Mouse (Mus musculus) megakaryocyte, embryonic 14.5 days (primary cell): ENCODE results near the gene Fam83f.

Experiments used
- FLI1 ChIP-seq: IDR thresholded peaks from 2 replicates; pipeline ENCODE4 v1.6.1; 2012; ENCODE audit warnings: low read length, inconsistent platforms, mixed read lengths
- GATA1 ChIP-seq: IDR thresholded peaks from 3 replicates; pipeline ENCODE4 v1.6.1; 2012; ENCODE audit warnings: mixed read lengths, low read length, inconsistent platforms, borderline replicate concordance

DNA sequence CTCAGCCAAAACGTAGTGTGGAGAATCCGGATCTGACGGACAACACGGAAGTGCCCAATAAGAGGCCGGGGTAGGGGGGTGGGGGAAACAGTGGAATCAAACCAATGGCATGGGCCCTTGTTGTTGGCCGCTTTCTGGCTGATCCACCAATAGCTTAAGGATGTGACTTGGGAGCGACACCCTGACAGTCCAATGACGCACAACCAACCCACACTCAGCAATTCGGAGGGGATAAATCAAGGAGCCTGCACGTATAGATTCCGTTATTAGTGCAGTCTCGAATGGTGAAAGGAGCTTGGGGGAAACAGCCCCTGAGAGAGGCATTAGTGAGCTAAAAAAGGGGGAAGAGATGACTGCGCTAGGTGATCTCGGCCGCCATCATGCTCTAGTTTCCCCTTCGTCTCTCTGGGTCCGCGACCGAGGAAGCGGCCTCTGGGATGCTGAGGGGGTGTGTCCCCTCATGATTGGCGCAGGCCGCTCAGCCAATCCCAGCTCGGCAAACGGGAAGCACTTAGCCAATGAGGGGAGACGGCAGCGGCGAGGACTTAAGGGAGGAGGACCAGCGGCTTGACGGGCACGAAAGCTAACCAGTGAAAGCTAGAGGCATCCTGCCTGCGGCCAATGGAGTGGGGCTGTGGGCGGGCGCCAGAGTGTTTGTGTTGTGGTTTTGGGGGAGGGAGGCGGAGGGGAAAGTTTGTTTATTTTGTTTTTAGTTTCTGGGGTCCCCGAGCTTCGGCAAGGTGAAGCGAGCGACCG lies 39.1 kb downstream of the Fam83f start, which contains the start of gene Tnrc6b:
- TF ChIP-seq FLI1, result no peak
- TF ChIP-seq GATA1, result no peak
